In genomic region chr4:107539021-107539420, GRCm38 (mm10) we compare ENCODE assay signal across 21 mouse cellular contexts.
"Had no signal": no experiment of that assay in that cellular context is flagged by ENCODE, and none has a peak within 500 bp of the region (broad histone marks: within the 10 kb centered on the region; RNA-seq: fewer than 3 reads in every experiment).

No protein-coding gene starts in this region.

- H3K27me3 ChIP-seq: limb, embryonic 15.5 days; midbrain, embryonic 12.5 days; midbrain, embryonic 15.5 days; neural tube, embryonic 12.5 days; neural tube, embryonic 15.5 days had no signal

- DNase-seq: layer of hippocampus, postnatal 36 days; liver, postnatal 0 days; lung, embryonic 14.5 days; right cerebral cortex, adult 18-20 months; right cerebral cortex, postnatal 14 days; right cerebral cortex, postnatal 4 days; thymus, adult 2 months; thymus, postnatal 14 days had no signal

- H3K4me2 ChIP-seq: limb, embryonic 15.5 days; liver, embryonic 11.5 days; lung, embryonic 14.5 days; midbrain, embryonic 12.5 days; midbrain, embryonic 15.5 days; neural tube, embryonic 12.5 days; neural tube, embryonic 15.5 days had no signal

- H3K4me3 ChIP-seq: left cerebral cortex, adult 2 months; limb, embryonic 12.5 days; limb, embryonic 15.5 days; midbrain, embryonic 12.5 days; midbrain, embryonic 15.5 days; neural tube, embryonic 12.5 days; neural tube, embryonic 15.5 days had no signal

- H3K9ac ChIP-seq: limb, embryonic 12.5 days; limb, embryonic 15.5 days; liver, embryonic 14.5 days; liver, postnatal 0 days; lung, embryonic 14.5 days; midbrain, embryonic 12.5 days; midbrain, embryonic 15.5 days; neural tube, embryonic 12.5 days; neural tube, embryonic 15.5 days had no signal

- ATAC-seq: liver, postnatal 0 days; lung, postnatal 0 days; midbrain, embryonic 15.5 days had no signal

- H3K36me3 ChIP-seq: limb, embryonic 12.5 days; limb, embryonic 15.5 days; midbrain, embryonic 12.5 days; midbrain, embryonic 15.5 days; neural tube, embryonic 12.5 days; neural tube, embryonic 15.5 days had no signal

- H3K9me3 ChIP-seq: limb, embryonic 12.5 days; limb, embryonic 15.5 days; midbrain, embryonic 12.5 days; midbrain, embryonic 15.5 days; neural tube, embryonic 12.5 days; neural tube, embryonic 15.5 days had no signal

- H3K27ac ChIP-seq: kidney, postnatal 0 days; left cerebral cortex, adult 2 months; limb, embryonic 15.5 days; liver, embryonic 14.5 days; macrophage; midbrain, embryonic 12.5 days; midbrain, embryonic 15.5 days; neural tube, embryonic 12.5 days; neural tube, embryonic 15.5 days; stomach, postnatal 0 days had no signal
